Mouse (Mus musculus): Measurements from ENCODE around the gene Dact1.

The Dact1 gene

GRCm38 (mm10) chr12:71309581-71310067 is at the start of gene Dact1:
Gene Dact1, plus strand, starts transcription at chr12:71309884.
- peak; percentile 42 for DNase-seq (ENCODE audit: low spot score)

- DNase-seq (ENCODE audit: low spot score), result no peak
Observed at GRCm38 (mm10) chr12:71264211-71264610, 45.5 kb upstream of the Dact1 start.

GRCm38 (mm10) chr12:71269367-71269766 is 40.3 kb upstream of the Dact1 start:
- no peak for DNase-seq (ENCODE audit: low spot score)

- DNase-seq (ENCODE audit: low spot score), result no peak
Observed at GRCm38 (mm10) chr12:71271131-71271530, 38.6 kb upstream of the Dact1 start.

GRCm38 (mm10) chr12:71274519-71275237 is 35.0 kb upstream of the Dact1 start:
- DNase-seq (ENCODE audit: low spot score), result no peak

- DNase-seq (ENCODE audit: low spot score), result no peak
Observed at GRCm38 (mm10) chr12:71275906-71276595, 33.6 kb upstream of the Dact1 start.

- no peak for DNase-seq (ENCODE audit: low spot score)
Observed at GRCm38 (mm10) chr12:71279521-71280262, 30.0 kb upstream of the Dact1 start.

- no peak for DNase-seq (ENCODE audit: low spot score)
Observed at GRCm38 (mm10) chr12:71281201-71281768, 28.4 kb upstream of the Dact1 start.

- no peak for DNase-seq (ENCODE audit: low spot score)
Observed at GRCm38 (mm10) chr12:71285399-71285798, 24.3 kb upstream of the Dact1 start.

GRCm38 (mm10) chr12:71290460-71290859 is 19.2 kb upstream of the Dact1 start:
- no peak for DNase-seq (ENCODE audit: low spot score)

GRCm38 (mm10) chr12:71293960-71294942 is 15.4 kb upstream of the Dact1 start:
- DNase-seq (ENCODE audit: low spot score), result no peak

- no peak for DNase-seq (ENCODE audit: low spot score)
Observed at GRCm38 (mm10) chr12:71296849-71297535, 12.7 kb upstream of the Dact1 start.

- DNase-seq (ENCODE audit: low spot score), result no peak
Observed at GRCm38 (mm10) chr12:71310068-71310931, 616 bp downstream of the Dact1 start.

- peak; percentile 22 for DNase-seq (ENCODE audit: low spot score)
Observed at GRCm38 (mm10) chr12:71311237-71311887, 1.7 kb downstream of the Dact1 start.

- DNase-seq (ENCODE audit: low spot score), result no peak
Observed at GRCm38 (mm10) chr12:71318239-71318638, 8.6 kb downstream of the Dact1 start.

GRCm38 (mm10) chr12:71319536-71319935 is 9.9 kb downstream of the Dact1 start:
- DNase-seq (ENCODE audit: low spot score), result no peak

- DNase-seq (ENCODE audit: low spot score), result no peak
Observed at GRCm38 (mm10) chr12:71332646-71333045, 23.0 kb downstream of the Dact1 start.

GRCm38 (mm10) chr12:71333561-71333960 is 23.9 kb downstream of the Dact1 start:
- no peak for DNase-seq (ENCODE audit: low spot score)

- no peak for DNase-seq (ENCODE audit: low spot score)
Observed at GRCm38 (mm10) chr12:71337025-71337582, 27.4 kb downstream of the Dact1 start.
